ENCODE assay signal across 22 mouse cellular contexts in genomic region chr8:107599691-107600090, GRCm38 (mm10). TPM values are rescaled to one million over a fixed set of nuclear protein-coding genes. Genes with fewer than 3 reads are reported as not detected.
DNase-seq lines count a peak whose midpoint lies in the region; ATAC-seq and TF ChIP-seq lines count a peak whose summit lies in the region.
"Had no signal": no experiment of that assay in that cellular context is flagged by ENCODE, and none has a peak within 500 bp of the region (broad histone marks: within the 10 kb centered on the region; RNA-seq: fewer than 3 reads in every experiment).

No protein-coding gene starts in this region.

- TF ChIP-seq POLR2A in ES-Bruce4 (IDR thresholded peaks at IDR 0.05; ENCODE audit: insufficient read depth, low read length): no peak
- TF ChIP-seq POLR2A in lung, adult 2 months (IDR thresholded peaks at IDR 0.05; ENCODE audit: borderline replicate concordance, extremely low read depth, low read depth, low read length): no peak

- WGBS in heart, embryonic 11.5 days (ENCODE audit: insufficient replicate concordance): 75% methylated on average over 9 of the region's 9 CpGs
- 80% methylated on average over 9 of the region's 9 CpGs for WGBS in lung, adult 2 months

- H3K9ac ChIP-seq in heart, embryonic 11.5 days (ENCODE audit: low read depth, low read length): no peak overlapping the region
- no peak overlapping the region for H3K9ac ChIP-seq in ES-Bruce4 (ENCODE audit: low read depth, poor library complexity, severe bottlenecking)
- H3K9ac ChIP-seq: forebrain, embryonic 13.5 days; forebrain, embryonic 15.5 days; forebrain, postnatal 0 days had no signal

- no peak overlapping the region for H3K4me3 ChIP-seq in heart, embryonic 11.5 days (ENCODE audit: low read depth, low read length)
- H3K4me3 ChIP-seq in E14TG2a.4 (replicated peaks; ENCODE audit: low read length) (0 out of 2 replicates have a peak overlapping the region, but pooled peaks have one; percentile 49), ES-Bruce4 (ENCODE audit: low read depth, low read length) (no peak overlapping the region)
- H3K4me3 ChIP-seq in lung, adult 2 months (replicated peaks; ENCODE audit: extremely low read depth, low read depth, low read length): no peak overlapping the region
- H3K4me3 ChIP-seq: forebrain, embryonic 13.5 days; forebrain, embryonic 15.5 days had no signal

- no peak overlapping the region for H3K4me2 ChIP-seq in heart, embryonic 11.5 days
- H3K4me2 ChIP-seq: forebrain, embryonic 13.5 days; forebrain, embryonic 15.5 days had no signal

- peaks cover 6% of the 10 kb centered on the region; the same call in 1 of the 2 replicates for H3K27me3 ChIP-seq in heart, embryonic 11.5 days (ENCODE audit: control insufficient read depth, insufficient read depth, low read length)
- no peaks in the 10 kb centered on the region for H3K27me3 ChIP-seq in E14TG2a.4 (ENCODE audit: insufficient read depth, low read length)
- no peaks in the 10 kb centered on the region for H3K27me3 ChIP-seq in ES-Bruce4 (ENCODE audit: control insufficient read depth, insufficient read depth, low read length, poor library complexity, severe bottlenecking)
- H3K27me3 ChIP-seq: forebrain, embryonic 13.5 days; forebrain, embryonic 15.5 days had no signal

- no peak overlapping the region for H3K27ac ChIP-seq in heart, embryonic 11.5 days (ENCODE audit: low read depth, low read length)
- no peak overlapping the region for H3K27ac ChIP-seq in ES-Bruce4 (ENCODE audit: insufficient read depth, low read length)
- H3K27ac ChIP-seq: forebrain, embryonic 13.5 days; forebrain, embryonic 15.5 days had no signal

- TF ChIP-seq EP300 in ES-Bruce4 (IDR thresholded peaks at IDR 0.05; ENCODE audit: insufficient read depth, low read depth, low read length): 0 out of 2 replicates have a peak, but pooled peaks have one; percentile 44

- no peak for TF ChIP-seq CTCF in E14TG2a.4 (conservative IDR thresholded peaks at IDR 0.05; ENCODE audit: low read length)
- no peak for TF ChIP-seq CTCF in ES-Bruce4 (IDR thresholded peaks at IDR 0.05; ENCODE audit: low read depth, low read length)
- no peak for TF ChIP-seq CTCF in lung, adult 2 months (IDR thresholded peaks at IDR 0.05; ENCODE audit: insufficient read depth, low read length)

- no peaks in the 10 kb centered on the region for H3K4me1 ChIP-seq in heart, embryonic 11.5 days (ENCODE audit: control insufficient read depth, insufficient read depth, low read length)
- H3K4me1 ChIP-seq in E14TG2a.4 (replicated peaks; ENCODE audit: low read depth, low read length) (peaks cover 43% of the 10 kb centered on the region), ES-Bruce4 (ENCODE audit: control insufficient read depth, insufficient read depth, low read length) (no peaks in the 10 kb centered on the region)
- H3K4me1 ChIP-seq in lung, adult 2 months (ENCODE audit: control insufficient read depth, insufficient read depth, low read length): no peaks in the 10 kb centered on the region
- H3K4me1 ChIP-seq: forebrain, embryonic 13.5 days; forebrain, embryonic 15.5 days had no signal

- ATAC-seq in heart, embryonic 11.5 days (replicated peaks; ENCODE audit: insufficient number of reproducible peaks, low FRiP score, low TSS enrichment): no peak
- ATAC-seq: activated CD4-positive, CD25-positive, alpha-beta regulatory T cell, adult 4 months; forebrain, embryonic 13.5 days; forebrain, embryonic 15.5 days; forebrain, postnatal 0 days; Patski had no signal

- H3K9me3 ChIP-seq in heart, embryonic 11.5 days (replicated peaks; ENCODE audit: control insufficient read depth, low read length): no peaks in the 10 kb centered on the region
- H3K9me3 ChIP-seq in E14TG2a.4 (ENCODE audit: low read length) (peaks cover 11% of the 10 kb centered on the region), ES-Bruce4 (replicated peaks; ENCODE audit: control insufficient read depth, insufficient read depth, low read length, poor library complexity, severe bottlenecking) (peaks cover 3% of the 10 kb centered on the region; the same call in 1 of the 2 replicates)
- H3K9me3 ChIP-seq: forebrain, embryonic 13.5 days; forebrain, embryonic 15.5 days had no signal

- DNase-seq in heart, adult 11 months: peak; percentile 62
- DNase-seq in R1 (ENCODE audit: low read depth, low spot score): peak; percentile 89
- DNase-seq in lung, adult 2 months: no peak
- DNase-seq in ovary, postnatal 14 days (ENCODE audit: low spot score): no peak
- DNase-seq in right cerebral cortex, adult 2 months (ENCODE audit: low spot score in 2 of 2): no peak
- DNase-seq: adrenal gland, adult 8-10 months; adrenal gland, postnatal 14 days; adrenal gland, postnatal 36 days; cerebellum, adult 11-12 months; cerebellum, adult 2 months; cerebellum, adult 9-10 months; cerebellum, postnatal 10 days; cerebellum, postnatal 25 days; forebrain, postnatal 0 days had no signal

- H3K36me3 ChIP-seq in heart, embryonic 11.5 days (ENCODE audit: control insufficient read depth, insufficient read depth, low read length): no peaks in the 10 kb centered on the region
- peaks cover 7% of the 10 kb centered on the region for H3K36me3 ChIP-seq in E14TG2a.4 (ENCODE audit: insufficient read depth, low read length)
- no peaks in the 10 kb centered on the region for H3K36me3 ChIP-seq in ES-Bruce4 (ENCODE audit: control insufficient read depth, insufficient read depth, low read length, poor library complexity, severe bottlenecking)
- H3K36me3 ChIP-seq: forebrain, embryonic 15.5 days; G1E had no signal

RNA-seq across cellular contexts. Expression of gene Psmd7, which starts 11.4 kb away (rescaled TPM):
- polyA plus RNA-seq in heart, embryonic 11.5 days (2014; fragmentation: Nextera tagmentation; extraction: Ambion mirVana): 223 and 234 TPM in 2 replicates
- polyA plus RNA-seq in ES-Bruce4 (2011; ENCODE audit: insufficient read depth, insufficient read length, low read depth, missing spikeins): 183 and 195 TPM in 2 replicates
- polyA plus RNA-seq in lung, adult 2 months (2012; rRNA removed): 39.2 and 52.2 TPM in 2 replicates

Comparison
In these comparisons a context has a peak if more than half of its experiments do, and no peak if none do; other contexts are left out.
1. DNase-seq: peak in heart, adult 11 months (single experiment) and R1 (single experiment); none in lung, adult 2 months (single experiment), ovary, postnatal 14 days (single experiment) and right cerebral cortex, adult 2 months (0 of 2).